Mouse (Mus musculus) G1E (cell line): ENCODE results near the gene Ppp2r1b. TPM values are rescaled to one million over a fixed set of nuclear protein-coding genes. Genes with fewer than 3 reads are reported as not detected.

Source experiments
- ATAC-seq: 2 replicates; pipeline ENCODE4 v1.8.0; 2016; ENCODE audit warnings: mild to moderate bottlenecking; ENCODE audit not compliant: insufficient number of reproducible peaks, poor library complexity, low FRiP score, severe bottlenecking; ENCODE audit errors: extremely low read depth
- DNase-seq: peaks from one replicate; pipeline ENCODE4 v3.0.0; 2012; ENCODE audit warnings: low spot score
- H3K27me3 ChIP-seq: 2 replicates; pipeline ENCODE4 v1.6.1; 2012; ENCODE audit warnings: mild to moderate bottlenecking, low read length, inconsistent platforms; ENCODE audit not compliant: insufficient read depth
- H3K36me3 ChIP-seq: replicated peaks from 2 replicates; pipeline ENCODE3; 2012; ENCODE audit warnings: mild to moderate bottlenecking, inconsistent platforms
- H3K4me1 ChIP-seq: 2 replicates; pipeline ENCODE4 v1.6.1; 2012; ENCODE audit warnings: low read depth, low read length, inconsistent platforms, mixed read lengths; ENCODE audit not compliant: insufficient read depth
- H3K4me3 ChIP-seq: 2 replicates; pipeline ENCODE4 v1.5.1; 2012; ENCODE audit warnings: low read depth, mild to moderate bottlenecking, inconsistent platforms, low read length, moderate library complexity, mixed read lengths
- H3K9me3 ChIP-seq: replicated peaks from 2 replicates; pipeline ENCODE4 v1.6.1; 2012; ENCODE audit warnings: inconsistent platforms
- CTCF ChIP-seq: IDR thresholded peaks from 2 replicates; pipeline ENCODE4 v1.5.1; 2012; ENCODE audit warnings: low read depth, low read length, inconsistent platforms, mixed read lengths
- GATA1 ChIP-seq: IDR thresholded peaks from 2 replicates; pipeline ENCODE4 v1.6.1; 2012; ENCODE audit warnings: borderline replicate concordance, low read length, inconsistent platforms, mixed read lengths
- GATA2 ChIP-seq: IDR thresholded peaks from 2 replicates; pipeline ENCODE4 v1.6.1; 2012; ENCODE audit warnings: low read depth, low read length, inconsistent platforms, borderline replicate concordance
- POLR2AphosphoS5 ChIP-seq: IDR thresholded peaks from 2 replicates; pipeline ENCODE4 v1.6.1; 2012; ENCODE audit warnings: low read depth, low read length, inconsistent platforms; ENCODE audit not compliant: insufficient replicate concordance
- TAL1 ChIP-seq: conservative IDR thresholded peaks from 2 replicates; pipeline ENCODE4 v1.6.1; 2012; ENCODE audit warnings: low read depth, low read length, inconsistent platforms, mixed read lengths
- polyA plus RNA-seq: library from polyadenylated mRNA; stranded (reverse); fragments of >175 nt; gene quantifications from 2 replicates; pipeline ENCODE4 v1.2.3, GENCODE M21; 2012
- total RNA-seq, 2 experiments: library from RNA; stranded (forward) in 1 of 2; stranded (reverse) in 1 of 2; fragments of 200-1000 nt in 1 of 2; fragments of >200 nt in 1 of 2; fragmentation: Nextera tagmentation in 1 of 2; gene quantifications; 2 replicates each; pipeline ENCODE4 v1.2.3; 2014 to 2017

The Ppp2r1b gene
- total and polyA plus RNA-seq, 3 experiments, result 21.3 to 93.0 (median 68.7) TPM

GRCm38 (mm10) chr9:50854376-50854775 is 9.3 kb downstream of the Ppp2r1b start:
- DNase-seq, result no peak

GRCm38 (mm10) chr9:50855133-50855766 is 10.1 kb downstream of the Ppp2r1b start:
- H3K9me3 ChIP-seq, result no peaks in the 10 kb centered on the region
- ATAC-seq (peak; percentile 62), DNase-seq (no peak)
- H3K27me3 ChIP-seq, result no peaks in the 10 kb centered on the region
- H3K4me3 ChIP-seq, result no peak overlapping the region; the same call in 1 of the 2 replicates
- H3K4me1 ChIP-seq, result peaks cover 78% of the 10 kb centered on the region
- H3K36me3 ChIP-seq, result peaks cover 19% of the 10 kb centered on the region
- TF ChIP-seq TAL1, result peak; percentile 59
- TF ChIP-seq GATA2, result peak; percentile 48; the same call in 1 of the 2 replicates
- no peak for TF ChIP-seq CTCF
- no peak for TF ChIP-seq GATA1

More at GRCm38 (mm10) chr9:50854376-50854775, 9.3 kb downstream of the Ppp2r1b start:
- Histone ChIP-seq H3K27me3 (no peaks in the 10 kb centered on the region), H3K9me3 (no peaks in the 10 kb centered on the region), H3K36me3 (peaks cover 10% of the 10 kb centered on the region), H3K4me3 (peak overlapping the region; percentile 54; the same call in 1 of the 2 replicates), H3K4me1 (peaks cover 76% of the 10 kb centered on the region)
- TF ChIP-seq TAL1, result no peak
- no peak for TF ChIP-seq GATA2
- TF ChIP-seq CTCF, result no peak
- TF ChIP-seq GATA1, result no peak
- no peak for TF ChIP-seq POLR2AphosphoS5
- no peak for ATAC-seq

DNA sequence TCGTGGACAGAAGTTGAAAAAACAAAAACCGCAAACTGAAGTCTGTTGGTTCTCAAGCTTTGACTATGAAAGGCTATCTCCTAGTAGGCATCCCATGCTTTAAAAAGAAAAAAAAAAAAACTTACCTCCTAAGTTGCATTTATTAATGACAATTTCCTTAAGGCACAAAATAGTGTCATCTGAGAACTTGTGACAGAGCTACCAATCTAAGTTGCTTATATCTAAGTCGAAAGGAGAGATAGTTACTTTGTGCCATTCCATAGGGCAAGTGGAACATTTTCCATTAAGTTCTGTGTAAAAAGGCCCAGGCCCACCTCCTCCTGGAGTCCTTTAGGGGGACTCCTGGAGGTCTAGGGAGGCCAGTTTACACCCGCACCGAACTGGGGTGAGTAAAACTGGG is 10.7 kb downstream of the Ppp2r1b start:
- Histone ChIP-seq H3K9me3 (no peaks in the 10 kb centered on the region), H3K4me1 (peaks cover 78% of the 10 kb centered on the region), H3K27me3 (no peaks in the 10 kb centered on the region), H3K36me3 (peaks cover 24% of the 10 kb centered on the region), H3K4me3 (no peak overlapping the region; the same call in 1 of the 2 replicates)
- TF ChIP-seq GATA1, result no peak
- no peak for TF ChIP-seq CTCF
- no peak for TF ChIP-seq GATA2
- no peak for TF ChIP-seq POLR2AphosphoS5
- no peak for TF ChIP-seq TAL1
- DNase-seq, result no peak
- no peak for ATAC-seq

DNA sequence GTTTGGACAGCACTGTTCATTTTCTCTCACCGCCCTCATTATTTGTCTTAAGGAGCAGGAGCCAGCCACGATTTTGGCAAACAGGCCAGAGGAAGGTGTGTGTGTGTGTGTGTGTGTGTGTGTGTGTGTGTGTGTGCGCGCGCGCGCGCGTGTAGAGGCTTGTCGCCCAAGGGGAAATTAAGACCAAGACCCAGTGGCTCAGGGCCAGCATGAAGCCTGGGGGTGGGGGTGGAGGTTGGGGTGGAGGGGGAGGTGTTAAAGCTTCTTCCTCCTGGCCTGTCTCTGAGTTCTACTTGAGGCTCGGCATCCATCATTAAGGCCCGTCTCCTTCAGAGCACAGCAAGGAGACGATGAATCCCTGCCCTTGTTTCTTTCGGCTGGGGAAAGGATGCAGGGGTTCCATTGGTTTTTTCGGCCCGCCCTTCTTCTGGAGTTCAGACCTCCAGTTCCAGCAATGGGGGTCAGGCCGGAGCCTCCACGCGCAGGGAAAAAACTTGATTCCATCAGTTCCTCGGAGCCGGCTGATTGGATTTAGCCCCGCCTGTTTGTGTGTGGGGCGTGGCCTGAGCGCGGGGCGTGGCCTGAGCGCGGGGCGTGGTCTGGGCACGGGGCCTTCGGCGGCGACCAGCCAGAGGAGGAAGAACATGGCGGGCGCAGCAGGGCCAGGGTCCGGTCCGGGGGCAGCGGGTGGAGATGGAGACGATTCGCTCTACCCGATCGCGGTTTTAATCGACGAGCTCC is 11.4 kb downstream of the Ppp2r1b start:
- ATAC-seq, result peak; percentile 18; the same call in 1 of the 2 replicates
- Histone ChIP-seq H3K4me3 (peak overlapping the region; percentile 87), H3K4me1 (peaks cover 78% of the 10 kb centered on the region), H3K36me3 (peaks cover 32% of the 10 kb centered on the region), H3K9me3 (no peaks in the 10 kb centered on the region), H3K27me3 (no peaks in the 10 kb centered on the region)
- TF ChIP-seq TAL1 (no peak), CTCF (no peak), POLR2AphosphoS5 (no peak), GATA2 (no peak), GATA1 (no peak)
- peak; percentile 89 for DNase-seq

- H3K9me3 ChIP-seq, result no peaks in the 10 kb centered on the region
- no peaks in the 10 kb centered on the region for H3K27me3 ChIP-seq
- TF ChIP-seq POLR2AphosphoS5, result no peak
- no peak for TF ChIP-seq CTCF
- no peak for TF ChIP-seq TAL1
- TF ChIP-seq GATA2, result no peak
- TF ChIP-seq GATA1, result no peak
- H3K36me3 ChIP-seq, result peaks cover 38% of the 10 kb centered on the region
- ATAC-seq (no peak), DNase-seq (no peak)
- H3K4me1 ChIP-seq, result peaks cover 78% of the 10 kb centered on the region
- H3K4me3 ChIP-seq, result peak overlapping the region; percentile 87
Observed at GRCm38 (mm10) chr9:50857082-50857641, 12.1 kb downstream of the Ppp2r1b start.

GRCm38 (mm10) chr9:50858681-50859080 is 13.6 kb downstream of the Ppp2r1b start:
- Histone ChIP-seq H3K4me3 (peak overlapping the region; percentile 50), H3K36me3 (peaks cover 53% of the 10 kb centered on the region), H3K9me3 (no peaks in the 10 kb centered on the region), H3K4me1 (peaks cover 73% of the 10 kb centered on the region), H3K27me3 (no peaks in the 10 kb centered on the region)
- DNase-seq (no peak), ATAC-seq (no peak)
- TF ChIP-seq GATA2, result no peak
- TF ChIP-seq POLR2AphosphoS5, result no peak
- TF ChIP-seq TAL1, result no peak
- TF ChIP-seq CTCF, result no peak
- TF ChIP-seq GATA1, result no peak
